Mouse (Mus musculus): ENCODE data around the gene Rngtt.

The Rngtt gene

GRCm38 (mm10) chr4:33468151-33468550 is 158.0 kb downstream of the Rngtt start:
- no peaks in the 10 kb centered on the region for H3K27me3 ChIP-seq (ENCODE audit: insufficient read depth, low read length)
- peaks cover 25% of the 10 kb centered on the region for H3K36me3 ChIP-seq (ENCODE audit: insufficient read depth, low read length)
- H3K9me3 ChIP-seq (ENCODE audit: low read length) = no peaks in the 10 kb centered on the region
- H3K4me1 ChIP-seq (replicated peaks; ENCODE audit: low read depth, low read length) = no peaks in the 10 kb centered on the region
- no peak overlapping the region for H3K4me3 ChIP-seq (replicated peaks; ENCODE audit: low read length)
- TF ChIP-seq POU5F1 (IDR thresholded peaks at IDR 0.05; ENCODE audit: borderline replicate concordance, low read length) = no peak

GRCm38 (mm10) chr4:33470671-33471302 is 160.7 kb downstream of the Rngtt start:
- Histone ChIP-seq H3K27me3 (ENCODE audit: insufficient read depth, low read length) (no peaks in the 10 kb centered on the region), H3K4me1 (replicated peaks; ENCODE audit: low read depth, low read length) (no peaks in the 10 kb centered on the region), H3K36me3 (ENCODE audit: insufficient read depth, low read length) (peaks cover 15% of the 10 kb centered on the region), H3K9me3 (ENCODE audit: low read length) (no peaks in the 10 kb centered on the region), H3K4me3 (replicated peaks; ENCODE audit: low read length) (no peak overlapping the region)
- TF ChIP-seq POU5F1 (IDR thresholded peaks at IDR 0.05; ENCODE audit: borderline replicate concordance, low read length) (no peak), NANOG (IDR thresholded peaks at IDR 0.05; ENCODE audit: borderline replicate concordance, low read length) (no peak), CTCF (conservative IDR thresholded peaks at IDR 0.05; ENCODE audit: low read length) (no peak)

GRCm38 (mm10) chr4:33478011-33478785 is 168.1 kb downstream of the Rngtt start:
- Histone ChIP-seq H3K36me3 (ENCODE audit: insufficient read depth, low read length) (peaks cover 4% of the 10 kb centered on the region; the same call in 1 of the 2 replicates), H3K27me3 (ENCODE audit: insufficient read depth, low read length) (no peaks in the 10 kb centered on the region)

GRCm38 (mm10) chr4:33481721-33482120 is 171.6 kb downstream of the Rngtt start:
- Histone ChIP-seq H3K27me3 (ENCODE audit: insufficient read depth, low read length) (no peaks in the 10 kb centered on the region), H3K36me3 (ENCODE audit: insufficient read depth, low read length) (peaks cover 4% of the 10 kb centered on the region; the same call in 1 of the 2 replicates), H3K4me3 (replicated peaks; ENCODE audit: low read length) (no peak overlapping the region), H3K4me1 (replicated peaks; ENCODE audit: low read depth, low read length) (no peaks in the 10 kb centered on the region), H3K9me3 (ENCODE audit: low read length) (no peaks in the 10 kb centered on the region)
- TF ChIP-seq POU5F1 (IDR thresholded peaks at IDR 0.05; ENCODE audit: borderline replicate concordance, low read length) (no peak), NANOG (IDR thresholded peaks at IDR 0.05; ENCODE audit: borderline replicate concordance, low read length) (no peak), CTCF (conservative IDR thresholded peaks at IDR 0.05; ENCODE audit: low read length) (no peak)

More at GRCm38 (mm10) chr4:33478011-33478785, 168.1 kb downstream of the Rngtt start:
- Histone ChIP-seq H3K4me1 (replicated peaks; ENCODE audit: low read depth, low read length) (no peaks in the 10 kb centered on the region), H3K9me3 (ENCODE audit: low read length) (no peaks in the 10 kb centered on the region), H3K4me3 (replicated peaks; ENCODE audit: low read length) (no peak overlapping the region)
- TF ChIP-seq CTCF (conservative IDR thresholded peaks at IDR 0.05; ENCODE audit: low read length) (no peak), NANOG (IDR thresholded peaks at IDR 0.05; ENCODE audit: borderline replicate concordance, low read length) (no peak), POU5F1 (IDR thresholded peaks at IDR 0.05; ENCODE audit: borderline replicate concordance, low read length) (no peak)

GRCm38 (mm10) chr4:33486050-33486449 is 175.9 kb downstream of the Rngtt start:
- H3K4me1 ChIP-seq (replicated peaks; ENCODE audit: low read depth, low read length) = no peaks in the 10 kb centered on the region
- TF ChIP-seq POU5F1 (IDR thresholded peaks at IDR 0.05; ENCODE audit: borderline replicate concordance, low read length) = no peak
- TF ChIP-seq CTCF (conservative IDR thresholded peaks at IDR 0.05; ENCODE audit: low read length) = no peak
- TF ChIP-seq NANOG (IDR thresholded peaks at IDR 0.05; ENCODE audit: borderline replicate concordance, low read length) = no peak
- no peaks in the 10 kb centered on the region for H3K9me3 ChIP-seq (ENCODE audit: low read length)
- no peaks in the 10 kb centered on the region for H3K36me3 ChIP-seq (ENCODE audit: insufficient read depth, low read length)
- H3K27me3 ChIP-seq (ENCODE audit: insufficient read depth, low read length) = no peaks in the 10 kb centered on the region
- no peak overlapping the region for H3K4me3 ChIP-seq (replicated peaks; ENCODE audit: low read length)

GRCm38 (mm10) chr4:33491108-33491507 is 181.0 kb downstream of the Rngtt start:
- H3K4me1 ChIP-seq (replicated peaks; ENCODE audit: low read depth, low read length) = 0 out of 2 replicates have a peak, but pooled peaks cover 5% of the 10 kb centered on the region
- H3K4me3 ChIP-seq (replicated peaks; ENCODE audit: low read length) = no peak overlapping the region
- TF ChIP-seq NANOG (IDR thresholded peaks at IDR 0.05; ENCODE audit: borderline replicate concordance, low read length) (no peak), CTCF (conservative IDR thresholded peaks at IDR 0.05; ENCODE audit: low read length) (no peak), POU5F1 (IDR thresholded peaks at IDR 0.05; ENCODE audit: borderline replicate concordance, low read length) (no peak)
- no peaks in the 10 kb centered on the region for H3K27me3 ChIP-seq (ENCODE audit: insufficient read depth, low read length)
- H3K9me3 ChIP-seq (ENCODE audit: low read length) = no peaks in the 10 kb centered on the region
- no peaks in the 10 kb centered on the region for H3K36me3 ChIP-seq (ENCODE audit: insufficient read depth, low read length)

- Histone ChIP-seq H3K4me3 (replicated peaks; ENCODE audit: low read length) (peak overlapping the region; percentile 41), H3K9me3 (ENCODE audit: low read length) (no peaks in the 10 kb centered on the region), H3K27me3 (ENCODE audit: insufficient read depth, low read length) (no peaks in the 10 kb centered on the region), H3K36me3 (ENCODE audit: insufficient read depth, low read length) (no peaks in the 10 kb centered on the region), H3K4me1 (replicated peaks; ENCODE audit: low read depth, low read length) (0 out of 2 replicates have a peak, but pooled peaks cover 5% of the 10 kb centered on the region)
- TF ChIP-seq NANOG (IDR thresholded peaks at IDR 0.05; ENCODE audit: borderline replicate concordance, low read length) (no peak), CTCF (conservative IDR thresholded peaks at IDR 0.05; ENCODE audit: low read length) (no peak)
Observed at GRCm38 (mm10) chr4:33494377-33494776, 184.3 kb downstream of the Rngtt start.

GRCm38 (mm10) chr4:33496985-33497384 is 186.9 kb downstream of the Rngtt start:
- H3K4me1 ChIP-seq (replicated peaks; ENCODE audit: low read depth, low read length) = 0 out of 2 replicates have a peak, but pooled peaks cover 5% of the 10 kb centered on the region
- no peak for TF ChIP-seq NANOG (IDR thresholded peaks at IDR 0.05; ENCODE audit: borderline replicate concordance, low read length)
- no peak for TF ChIP-seq POU5F1 (IDR thresholded peaks at IDR 0.05; ENCODE audit: borderline replicate concordance, low read length)
- no peak for TF ChIP-seq CTCF (conservative IDR thresholded peaks at IDR 0.05; ENCODE audit: low read length)
- no peak overlapping the region for H3K4me3 ChIP-seq (replicated peaks; ENCODE audit: low read length)
- H3K27me3 ChIP-seq (ENCODE audit: insufficient read depth, low read length) = no peaks in the 10 kb centered on the region
- no peaks in the 10 kb centered on the region for H3K9me3 ChIP-seq (ENCODE audit: low read length)
- peaks cover 16% of the 10 kb centered on the region for H3K36me3 ChIP-seq (ENCODE audit: insufficient read depth, low read length)
